Mouse (Mus musculus) heart, embryonic 14.5 days (tissue): Measurements from ENCODE around the gene Gsn. TPM values are rescaled to one million over a fixed set of nuclear protein-coding genes. Genes with fewer than 3 reads are reported as not detected.

Experiments
- ATAC-seq: fragments of 200-750 bp; cut with Nextera tagmentation; 2 replicates; pipeline ENCODE4 v1.8.0; 2017; ENCODE audit warnings: low read depth, moderate TSS enrichment; ENCODE audit not compliant: insufficient number of reproducible peaks, insufficient read depth, low FRiP score
- H3K27ac ChIP-seq, 2 experiments: fragments of 200-500 bp in 1 of 2; fragments of 300-500 bp in 1 of 2; sonication (generic) in 1 of 2; replicated peaks in 1 of 2; 2 replicates each; pipeline ENCODE4 v1.5.1; 2012 to 2014; ENCODE audit warnings: low read depth in 2 of 2, low read length in 2 of 2, control low read depth in 1 of 2, mild to moderate bottlenecking in 1 of 2, mixed read lengths in 1 of 2; ENCODE audit not compliant: control insufficient read depth in 1 of 2, insufficient read depth in 1 of 2
- H3K27me3 ChIP-seq: fragments of 300-500 bp; sonication (generic); 2 replicates; pipeline ENCODE4 v1.6.1; 2014; ENCODE audit warnings: mild to moderate bottlenecking, low read length, control low read depth; ENCODE audit not compliant: control insufficient read depth, insufficient read depth
- H3K36me3 ChIP-seq: fragments of 300-500 bp; sonication (generic); 2 replicates; pipeline ENCODE4 v1.6.1; 2014; ENCODE audit warnings: mild to moderate bottlenecking, control low read depth, low read length, mixed read lengths; ENCODE audit not compliant: control insufficient read depth, insufficient read depth
- H3K4me1 ChIP-seq, 2 experiments: fragments of 200-500 bp in 1 of 2; fragments of 300-500 bp in 1 of 2; sonication (generic) in 1 of 2; 2 replicates each; pipeline ENCODE4 v1.6.1; 2012 to 2014; ENCODE audit warnings: low read length in 2 of 2, control low read depth in 1 of 2, mixed read lengths in 1 of 2; ENCODE audit not compliant: control insufficient read depth in 2 of 2, insufficient read depth in 2 of 2
- H3K4me2 ChIP-seq: fragments of 300-500 bp; sonication (generic); 2 replicates; pipeline ENCODE4 v1.6.1; 2014; ENCODE audit warnings: mild to moderate bottlenecking, low read length
- H3K4me3 ChIP-seq, 2 experiments: fragments of 200-500 bp in 1 of 2; fragments of 300-500 bp in 1 of 2; sonication (generic) in 1 of 2; 2 replicates each; pipeline ENCODE4 v1.5.1; 2012 to 2014; ENCODE audit warnings: low read length in 2 of 2, mild to moderate bottlenecking in 2 of 2, control low read depth in 1 of 2, low read depth in 1 of 2, moderate library complexity in 1 of 2; ENCODE audit not compliant: control insufficient read depth in 1 of 2, insufficient read depth in 1 of 2
- H3K9ac ChIP-seq: fragments of 300-500 bp; sonication (generic); 2 replicates; pipeline ENCODE4 v1.6.1; 2014; ENCODE audit warnings: mild to moderate bottlenecking, low read length
- H3K9me3 ChIP-seq: fragments of 300-500 bp; sonication (generic); 2 replicates; pipeline ENCODE4 v1.6.1; 2016; ENCODE audit warnings: low read length, control low read depth; ENCODE audit not compliant: control insufficient read depth
- WGBS: fragments of 180-500 bp; shearing (Covaris S2); extraction: QIAGEN DNeasy Blood & Tissue Kit; methylation state at CpG from one replicate; pipeline ENCODE4 v1.1.7; 2014; 5-methylcytosine and 5-hydroxymethylcytosine counted together
- polyA plus RNA-seq: library from polyadenylated mRNA; unstranded; fragments of >200 nt; fragmentation: Nextera tagmentation; extraction: Ambion mirVana; gene quantifications from 2 replicates; pipeline ENCODE4 v1.2.1, GENCODE M21; 2014

Gsn gene
- polyA plus RNA-seq, 1 experiment from 2014 or later, result 328 TPM

DNA sequence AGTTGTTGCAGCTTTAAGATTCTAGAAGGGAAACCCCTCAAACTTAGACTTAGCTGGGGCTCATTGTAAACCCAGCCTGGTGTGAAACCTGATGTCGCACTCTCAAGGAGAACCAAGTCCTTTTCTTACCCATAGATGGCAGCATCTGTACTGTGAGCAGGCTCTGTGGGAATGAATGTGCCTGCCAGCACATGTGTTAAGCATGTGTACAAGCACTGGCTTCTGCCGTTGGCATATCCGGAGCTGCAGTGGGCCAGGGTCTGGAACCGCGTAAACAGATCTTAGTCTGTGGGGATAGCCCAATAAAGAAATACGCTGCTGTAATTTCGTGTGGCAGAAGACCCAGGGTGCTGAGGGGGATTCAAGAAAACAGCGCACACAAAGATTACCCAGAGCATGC, 9.1 kb downstream of the Gsn start:
- peak overlapping the region; percentile 14 for H3K4me2 ChIP-seq
- WGBS, result 37% methylated on average over 8 of the region's 8 CpGs

GRCm38 (mm10) chr2:35265775-35266174, 9.6 kb downstream of the Gsn start:
- H3K36me3 ChIP-seq, result 0 out of 2 replicates have a peak, but pooled peaks cover 2% of the 10 kb centered on the region
- no peak for ATAC-seq
- peak overlapping the region; percentile 14; the same call in 1 of the 2 replicates for H3K4me2 ChIP-seq
- H3K27ac ChIP-seq, result peak overlapping the region in 1 of 2 experiments; percentile 6; a peak in 1 of 4 replicates
- H3K9ac ChIP-seq, result peak overlapping the region; percentile 36; the same call in 1 of the 2 replicates
- WGBS, result 65% methylated on average over 8 of the region's 8 CpGs
- no peaks in the 10 kb centered on the region for H3K27me3 ChIP-seq
- H3K4me3 ChIP-seq, result no peak overlapping the region
- H3K9me3 ChIP-seq, result no peaks in the 10 kb centered on the region
- peaks cover 49 to 67% of the 10 kb centered on the region in 2 experiments for H3K4me1 ChIP-seq

More for the DNA sequence above, 9.1 kb downstream of the Gsn start:
- Histone ChIP-seq H3K9ac (no peak overlapping the region), H3K27me3 (no peaks in the 10 kb centered on the region), H3K36me3 (0 out of 2 replicates have a peak, but pooled peaks cover 2% of the 10 kb centered on the region), H3K4me1 (peaks cover 45 to 64% of the 10 kb centered on the region in 2 experiments), H3K9me3 (no peaks in the 10 kb centered on the region), H3K4me3 (no peak overlapping the region), H3K27ac (0 out of 4 replicates have a peak overlapping the region, but pooled peaks of 1 of the 2 experiments have one; percentile 6)
- peak; percentile 23; the same call in 1 of the 2 replicates for ATAC-seq

DNA sequence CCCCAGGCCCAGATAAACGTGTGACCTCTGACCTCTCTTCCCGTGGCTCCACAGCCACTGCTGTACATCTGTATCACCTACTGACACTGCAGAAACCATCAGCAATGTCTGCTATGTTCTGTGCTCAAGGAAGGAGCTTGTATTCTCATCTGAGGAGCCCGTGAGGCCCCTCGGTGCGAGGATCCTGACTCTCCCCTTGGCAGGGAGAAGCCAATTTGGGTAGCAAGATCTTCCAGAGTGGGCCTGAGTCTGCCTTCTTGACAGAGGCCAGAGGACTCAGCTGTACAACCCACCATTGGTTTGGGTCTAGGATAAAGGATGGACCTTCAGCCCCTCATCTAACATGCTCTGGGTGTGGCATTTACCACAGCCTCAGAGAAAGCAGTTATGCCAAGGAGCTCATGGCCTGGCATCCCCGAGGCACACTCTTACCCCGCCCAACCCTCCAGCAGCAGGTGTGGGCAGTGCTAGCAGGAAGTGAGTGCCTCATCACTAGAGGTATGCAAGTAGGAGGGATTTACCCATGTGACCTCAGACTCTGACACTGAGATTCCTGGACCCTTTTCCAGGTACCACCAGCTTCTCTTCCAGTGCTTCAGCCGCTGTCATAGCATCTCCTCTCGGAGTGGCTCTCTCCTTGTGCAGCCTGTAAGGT, 10.2 kb downstream of the Gsn start:
- no peak overlapping the region for H3K4me3 ChIP-seq
- peaks cover 53 to 69% of the 10 kb centered on the region in 2 experiments for H3K4me1 ChIP-seq
- H3K9ac ChIP-seq, result no peak overlapping the region
- WGBS, result 73% methylated on average over 9 of the region's 9 CpGs
- 0 out of 2 replicates have a peak, but pooled peaks cover 2% of the 10 kb centered on the region for H3K36me3 ChIP-seq
- no peaks in the 10 kb centered on the region for H3K27me3 ChIP-seq
- ATAC-seq, result no peak
- H3K4me2 ChIP-seq, result no peak overlapping the region
- H3K27ac ChIP-seq, result 0 out of 4 replicates have a peak overlapping the region, but pooled peaks of 1 of the 2 experiments have one; percentile 6
- no peaks in the 10 kb centered on the region for H3K9me3 ChIP-seq

- Histone ChIP-seq H3K36me3 (0 out of 2 replicates have a peak, but pooled peaks cover 2% of the 10 kb centered on the region), H3K9me3 (no peaks in the 10 kb centered on the region), H3K4me3 (no peak overlapping the region), H3K27ac (peak overlapping the region in 1 of 2 experiments; percentile 30; a peak in 1 of 4 replicates), H3K4me2 (no peak overlapping the region), H3K9ac (peak overlapping the region; percentile 40; the same call in 1 of the 2 replicates), H3K27me3 (no peaks in the 10 kb centered on the region), H3K4me1 (peaks cover 60 to 75% of the 10 kb centered on the region in 2 experiments)
- no peak for ATAC-seq
- WGBS, result 62% methylated on average over 13 of the region's 13 CpGs
These were observed 11.1 kb downstream of the Gsn start for GRCm38 (mm10) chr2:35267156-35267875.

DNA sequence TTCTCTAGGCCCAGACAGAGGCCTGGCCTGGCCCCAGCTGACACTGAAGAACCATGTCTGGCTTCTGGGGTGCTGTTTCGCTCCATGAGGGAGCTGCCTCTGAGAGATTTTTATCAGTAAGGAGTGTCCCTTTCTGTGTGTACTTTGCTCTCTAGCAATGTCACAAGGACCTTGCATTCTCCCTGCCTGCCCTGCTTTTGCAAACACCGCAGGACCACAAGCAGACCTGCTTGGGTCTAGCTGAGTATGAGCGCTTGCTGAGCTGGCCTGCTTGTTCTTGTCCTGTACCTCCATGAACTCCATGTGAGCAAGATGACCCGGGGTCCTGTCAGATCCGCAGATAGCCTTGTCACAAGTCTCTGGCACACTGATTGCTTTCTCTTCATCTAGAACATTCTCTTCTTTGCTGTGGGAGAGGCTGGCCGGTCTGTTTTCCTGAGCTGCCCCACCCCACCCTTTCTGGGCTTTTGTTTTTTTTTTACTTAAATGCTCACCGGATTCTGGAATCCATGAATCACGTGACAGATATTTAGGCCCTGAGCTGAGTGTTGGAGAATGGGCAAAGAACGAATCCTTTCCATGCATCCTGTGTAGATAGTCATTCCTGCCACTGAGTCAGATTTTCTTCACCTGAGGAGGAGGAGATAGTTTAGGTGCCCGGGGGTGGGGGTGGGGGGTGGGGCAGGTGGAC, 11.8 kb downstream of the Gsn start:
- no peak for ATAC-seq
- H3K4me2 ChIP-seq, result no peak overlapping the region
- WGBS, result 38% methylated on average over 10 of the region's 10 CpGs
- 0 out of 2 replicates have a peak, but pooled peaks cover 2% of the 10 kb centered on the region for H3K36me3 ChIP-seq
- no peak overlapping the region for H3K4me3 ChIP-seq
- H3K27me3 ChIP-seq, result no peaks in the 10 kb centered on the region
- no peaks in the 10 kb centered on the region for H3K9me3 ChIP-seq
- peak overlapping the region in 1 of 2 experiments; percentile 30; a peak in 1 of 4 replicates for H3K27ac ChIP-seq
- H3K4me1 ChIP-seq, result peaks cover 62 to 79% of the 10 kb centered on the region in 2 experiments
- peak overlapping the region; percentile 40 for H3K9ac ChIP-seq

DNA sequence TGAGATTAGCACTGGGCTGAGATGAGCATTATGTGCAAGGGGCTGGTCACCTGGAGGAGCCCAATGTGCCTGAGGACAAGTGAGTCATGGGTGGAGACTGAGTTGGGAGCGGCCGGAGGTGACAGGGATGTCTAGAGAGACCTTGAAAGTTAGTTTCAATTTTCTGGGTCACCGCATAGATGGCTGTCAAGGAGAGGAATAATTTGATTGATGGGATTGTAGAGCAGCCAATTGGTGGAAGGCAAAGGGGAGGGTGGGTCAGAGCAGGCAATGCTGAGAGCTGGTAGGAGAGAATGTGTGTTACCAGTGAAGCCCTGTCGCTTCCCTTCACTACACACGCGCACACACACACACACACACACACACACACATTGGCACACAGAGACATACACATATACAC, 13.0 kb downstream of the Gsn start:
- Histone ChIP-seq H3K4me1 (peaks cover 73 to 90% of the 10 kb centered on the region in 2 experiments), H3K4me2 (no peak overlapping the region), H3K9ac (no peak overlapping the region), H3K27me3 (no peaks in the 10 kb centered on the region), H3K4me3 (no peak overlapping the region), H3K36me3 (0 out of 2 replicates have a peak, but pooled peaks cover 2% of the 10 kb centered on the region), H3K27ac (peak overlapping the region; percentile 91; a peak in 3 of 4 replicates), H3K9me3 (no peaks in the 10 kb centered on the region)
- WGBS, result 86% methylated on average over 6 of the region's 6 CpGs
- no peak for ATAC-seq

GRCm38 (mm10) chr2:35269716-35270260, 13.6 kb downstream of the Gsn start:
- H3K36me3 ChIP-seq, result 0 out of 2 replicates have a peak, but pooled peaks cover 2% of the 10 kb centered on the region
- peaks cover 75 to 93% of the 10 kb centered on the region in 2 experiments for H3K4me1 ChIP-seq
- H3K4me2 ChIP-seq, result peak overlapping the region; percentile 49
- WGBS, result 54% methylated on average over 4 of the region's 4 CpGs
- no peak overlapping the region for H3K4me3 ChIP-seq
- peak overlapping the region; percentile 35; the same call in 1 of the 2 replicates for H3K9ac ChIP-seq
- H3K9me3 ChIP-seq, result no peaks in the 10 kb centered on the region
- no peak for ATAC-seq
- no peaks in the 10 kb centered on the region for H3K27me3 ChIP-seq
- H3K27ac ChIP-seq, result peak overlapping the region; percentile 91
